Mouse (Mus musculus) spleen, adult 2 months (tissue): ENCODE results near the gene Hist1h2bg. TPM values are rescaled to one million over a fixed set of nuclear protein-coding genes. Genes with fewer than 3 reads are reported as not detected.
"Not testable (repeated sequence)": the region's sequence is repeated elsewhere in the genome, so short reads cannot be mapped to it uniquely, and the experiment has no call there.

Experiments
- DNase-seq, 2 experiments: peaks; one replicate each; pipeline versions ENCODE4 v3.0.0 to v3.0.0-alpha.2; 2012 to 2021; ENCODE audit warnings: low spot score in 2 of 2, low read depth in 1 of 2
- H3K27ac ChIP-seq: fragments of 200-500 bp; 2 replicates; pipeline ENCODE4 v1.5.1; 2012; ENCODE audit warnings: low read length, inconsistent platforms; ENCODE audit not compliant: insufficient read depth
- H3K27me3 ChIP-seq: fragments of 200-500 bp; 2 replicates; pipeline ENCODE4 v1.6.1; 2012; ENCODE audit warnings: mild to moderate bottlenecking, moderate library complexity, low read length, inconsistent platforms; ENCODE audit not compliant: control insufficient read depth, insufficient read depth
- H3K36me3 ChIP-seq: fragments of 200-500 bp; 2 replicates; pipeline ENCODE4 v1.6.1; 2012; ENCODE audit warnings: mild to moderate bottlenecking, low read length, inconsistent platforms; ENCODE audit not compliant: control insufficient read depth, insufficient read depth
- H3K4me1 ChIP-seq: fragments of 200-500 bp; 2 replicates; pipeline ENCODE4 v1.6.1; 2011; ENCODE audit warnings: inconsistent platforms; ENCODE audit not compliant: control insufficient read depth, insufficient read depth, insufficient read length
- H3K4me3 ChIP-seq: fragments of 200-500 bp; 2 replicates; pipeline ENCODE4 v1.5.1; 2011; ENCODE audit warnings: mild to moderate bottlenecking, inconsistent platforms; ENCODE audit not compliant: insufficient read depth, insufficient read length; ENCODE audit errors: extremely low read depth
- CTCF ChIP-seq: fragments of 200-500 bp; IDR thresholded peaks from 2 replicates; pipeline ENCODE4 v1.5.1; 2011; ENCODE audit warnings: mild to moderate bottlenecking, inconsistent platforms; ENCODE audit not compliant: insufficient read depth, insufficient read length, insufficient replicate concordance; ENCODE audit errors: extremely low read depth
- POLR2A ChIP-seq: fragments of 200-500 bp; IDR thresholded peaks from 2 replicates; pipeline ENCODE4 v1.6.1; 2011; ENCODE audit warnings: low read depth, low read length, inconsistent platforms
- WGBS: fragments of 180-500 bp; shearing (Covaris S2); methylation state at CpG from one replicate; pipeline ENCODE4 v1.1.7; 2018; 5-methylcytosine and 5-hydroxymethylcytosine counted together
- polyA plus RNA-seq: library from polyadenylated mRNA; depleted of rRNA; stranded (reverse); fragments of >200 nt; gene quantifications from 2 replicates; pipeline ENCODE4 v1.2.3, GENCODE M21; 2012

Gene Hist1h2bg
- polyA plus RNA-seq, 1 experiment, result 57.5 TPM

DNA sequence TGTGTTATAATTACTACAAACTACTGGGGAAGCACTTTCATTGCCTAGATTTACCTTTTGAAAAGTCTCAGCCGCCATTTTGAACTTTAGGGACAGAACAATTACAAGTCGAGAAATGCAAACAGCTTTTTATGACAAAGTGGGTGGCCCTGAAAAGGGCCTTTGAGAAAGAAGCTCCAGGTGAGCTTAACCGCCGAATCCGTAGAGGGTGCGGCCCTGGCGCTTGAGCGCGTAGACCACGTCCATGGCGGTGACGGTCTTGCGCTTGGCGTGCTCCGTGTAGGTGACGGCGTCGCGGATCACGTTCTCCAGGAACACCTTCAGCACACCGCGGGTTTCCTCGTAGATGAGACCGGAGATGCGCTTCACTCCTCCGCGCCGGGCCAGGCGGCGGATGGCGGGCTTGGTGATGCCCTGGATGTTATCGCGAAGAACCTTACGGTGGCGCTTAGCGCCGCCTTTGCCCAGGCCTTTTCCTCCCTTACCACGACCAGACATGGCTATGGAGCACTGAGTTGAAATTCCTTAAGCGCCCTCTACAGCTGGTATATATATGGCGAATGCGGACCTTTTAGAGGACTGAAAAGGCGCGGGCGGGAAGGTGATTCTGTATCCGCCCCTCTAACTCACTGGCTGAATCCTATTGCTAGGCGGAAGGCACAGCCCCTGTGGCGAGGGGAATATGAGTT is 19.9 kb upstream of the Hist1h2bg start, which contains the start of gene Hist1h4f:
TSS of gene Hist1h4f (minus strand) at position 503 of the 689 bp plus-strand sequence.
- under 1% methylated on average over 47 of the region's 47 CpGs for WGBS
- not testable (repeated sequence) for H3K4me1 ChIP-seq, H3K36me3 ChIP-seq, H3K27me3 ChIP-seq
- DNase-seq, result peak; percentile 61 to 74
- peak within 1 kb of the TSS; percentile 49 for H3K4me3 ChIP-seq
- peak within 1 kb of the TSS; percentile 84 for H3K27ac ChIP-seq
- TF ChIP-seq POLR2A, result peak; percentile 54
- 0 out of 2 replicates have a peak, but pooled peaks have one; percentile 5 for TF ChIP-seq CTCF

DNA sequence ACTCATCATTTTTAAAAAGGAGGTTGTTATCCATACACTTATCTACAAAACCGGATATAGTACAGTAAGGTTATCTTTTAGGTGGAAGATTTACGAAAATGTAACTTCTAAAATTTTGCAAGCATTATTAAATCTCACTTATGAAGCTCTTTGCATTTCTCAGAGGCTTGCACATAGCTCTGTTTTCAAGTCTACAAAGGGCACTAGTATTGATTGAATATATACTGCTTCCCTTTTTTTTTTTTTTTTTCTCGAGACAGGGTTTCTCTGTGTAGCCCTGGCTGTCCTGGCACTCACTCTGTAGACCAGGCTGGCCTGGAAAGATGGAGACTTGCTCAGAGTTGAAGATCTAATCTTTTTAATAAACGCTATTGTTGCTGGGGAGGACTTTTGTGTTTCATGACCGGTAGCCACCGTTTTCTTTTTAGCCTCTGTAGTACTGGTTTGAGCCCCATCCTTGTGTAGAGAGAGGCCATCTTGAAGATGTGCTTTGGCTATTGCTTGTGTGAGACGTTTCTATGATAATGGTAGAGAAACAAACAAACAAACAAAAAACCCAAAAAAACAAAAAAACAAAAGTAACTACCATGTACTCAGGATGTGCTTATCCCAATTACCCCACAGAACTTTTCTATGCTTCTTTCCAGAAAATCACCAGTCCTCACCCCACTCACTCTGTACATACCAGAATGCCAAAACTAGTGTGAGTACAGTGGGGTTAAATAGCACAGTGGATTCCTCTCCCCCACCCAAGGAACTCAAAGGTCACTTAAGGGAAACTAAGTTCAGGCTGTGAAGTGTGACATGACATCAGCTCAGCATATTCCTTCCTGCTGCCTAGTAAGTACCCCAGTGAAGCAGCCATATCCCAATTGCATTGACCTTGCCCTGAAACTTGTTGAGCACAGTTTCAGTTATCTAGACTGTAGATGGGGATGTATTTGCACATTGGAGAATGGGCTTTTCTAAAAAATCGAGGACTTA is 19.0 kb upstream of the Hist1h2bg start:
- Histone ChIP-seq H3K27ac (peak overlapping the region; percentile 84; the same call in 1 of the 2 replicates), H3K36me3 (no peaks in the 10 kb centered on the region), H3K4me1 (peaks cover 4% of the 10 kb centered on the region), H3K4me3 (no peak overlapping the region), H3K27me3 (no peaks in the 10 kb centered on the region)
- 45% methylated on average over 8 of the region's 8 CpGs for WGBS
- TF ChIP-seq POLR2A (no peak), CTCF (no peak)
- no peak for DNase-seq

GRCm38 (mm10) chr13:23552962-23553361 is 18.2 kb upstream of the Hist1h2bg start, which contains the start of gene Hist1h1d:
Gene Hist1h1d, plus strand, starts transcription at chr13:23553262.
- H3K4me3 ChIP-seq, result no peak within 1 kb of the TSS
- no peaks in the 10 kb centered on the region for H3K36me3 ChIP-seq
- no peak for DNase-seq
- H3K27me3 ChIP-seq, result no peaks in the 10 kb centered on the region
- no peak within 1 kb of the TSS for H3K27ac ChIP-seq
- TF ChIP-seq POLR2A (no peak), CTCF (no peak)
- peaks cover 4% of the 10 kb centered on the region for H3K4me1 ChIP-seq

GRCm38 (mm10) chr13:23554393-23554792 is 16.8 kb upstream of the Hist1h2bg start:
- TF ChIP-seq POLR2A, result no peak
- no peak for TF ChIP-seq CTCF
- Histone ChIP-seq H3K27me3 (no peaks in the 10 kb centered on the region), H3K36me3 (no peaks in the 10 kb centered on the region), H3K4me1 (peaks cover 4% of the 10 kb centered on the region), H3K4me3 (peak overlapping the region; percentile 62; the same call in 1 of the 2 replicates), H3K27ac (peak overlapping the region; percentile 81; the same call in 1 of the 2 replicates)
- DNase-seq, result no peak
- 27% methylated on average over 9 of the region's 9 CpGs for WGBS

- Histone ChIP-seq H3K4me3 (peak overlapping the region; percentile 62), H3K27ac (peak overlapping the region; percentile 95), H3K27me3 (no peaks in the 10 kb centered on the region), H3K4me1 (peaks cover 4% of the 10 kb centered on the region), H3K36me3 (no peaks in the 10 kb centered on the region)
- under 1% methylated on average over 54 of the region's 54 CpGs for WGBS
- TF ChIP-seq CTCF (no peak), POLR2A (peak; percentile 95)
- peak in 1 of 2 experiments; percentile 75 for DNase-seq
Observed at GRCm38 (mm10) chr13:23554925-23555838, 16.0 kb upstream of the Hist1h2bg start.
